Mouse (Mus musculus): ENCODE results near the gene Josd2.

Josd2 gene

GRCm38 (mm10) chr7:44467811-44468411 is at the start of gene Josd2:
Josd2 (plus strand) TSS chr7:44467980.
- peak; percentile 86 to 92 for DNase-seq

GRCm38 (mm10) chr7:44427666-44428065 is 40.1 kb upstream of the Josd2 start:
- DNase-seq = no peak

- no peak for DNase-seq
These were observed 39.4 kb upstream of the Josd2 start for GRCm38 (mm10) chr7:44428171-44428950.

GRCm38 (mm10) chr7:44428968-44429521 is 38.7 kb upstream of the Josd2 start, which contains the start of gene Lrrc4b:
Lrrc4b (plus strand) TSS chr7:44429018.
- no peak for DNase-seq

DNA sequence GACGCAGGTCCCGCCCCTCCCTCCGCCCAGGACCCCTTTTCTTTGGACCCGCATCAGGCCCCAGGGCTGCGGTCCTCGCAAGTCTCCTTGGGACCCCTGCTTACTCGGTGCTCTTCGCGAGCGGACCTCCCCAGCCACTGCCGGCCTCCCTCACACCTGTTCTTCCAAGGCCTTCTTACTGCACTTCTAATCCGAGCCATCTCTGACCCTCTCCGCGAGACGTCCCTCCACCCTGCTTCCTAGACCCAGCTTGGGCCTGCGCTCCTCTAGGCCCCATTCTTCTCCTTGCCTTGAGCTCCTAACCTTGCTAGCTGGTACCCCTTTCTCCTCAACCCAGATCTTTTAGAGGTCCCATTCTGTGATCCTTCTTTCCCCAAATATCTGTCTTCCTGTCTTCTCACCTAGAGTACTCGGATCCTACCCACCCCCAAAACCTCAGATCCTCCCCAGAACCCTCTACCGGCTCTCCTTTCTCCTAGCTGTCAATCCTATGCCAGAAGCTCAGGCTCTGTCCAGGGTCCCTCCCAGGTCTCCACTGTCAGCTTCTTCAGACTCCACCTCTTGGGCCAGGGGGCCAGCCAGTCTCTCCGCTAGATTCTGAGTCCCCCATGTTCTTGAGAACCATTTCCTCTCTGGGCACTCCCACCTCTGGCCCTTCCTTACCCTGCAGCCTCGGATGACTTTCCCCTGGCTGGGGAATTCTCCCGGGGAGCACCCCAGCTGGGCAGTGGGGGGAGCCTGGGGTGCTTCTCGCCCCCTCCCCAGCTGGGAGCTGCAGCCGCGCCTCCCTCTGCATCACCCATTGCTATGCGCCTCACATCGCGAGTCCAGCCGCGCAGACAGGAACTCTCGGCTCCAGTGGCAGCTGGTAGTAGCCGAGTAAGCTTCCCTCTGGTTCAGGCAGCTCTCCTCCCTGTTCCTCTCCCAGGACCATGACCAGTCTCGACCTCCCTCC is 38.0 kb upstream of the Josd2 start:
- no peak for DNase-seq

DNA sequence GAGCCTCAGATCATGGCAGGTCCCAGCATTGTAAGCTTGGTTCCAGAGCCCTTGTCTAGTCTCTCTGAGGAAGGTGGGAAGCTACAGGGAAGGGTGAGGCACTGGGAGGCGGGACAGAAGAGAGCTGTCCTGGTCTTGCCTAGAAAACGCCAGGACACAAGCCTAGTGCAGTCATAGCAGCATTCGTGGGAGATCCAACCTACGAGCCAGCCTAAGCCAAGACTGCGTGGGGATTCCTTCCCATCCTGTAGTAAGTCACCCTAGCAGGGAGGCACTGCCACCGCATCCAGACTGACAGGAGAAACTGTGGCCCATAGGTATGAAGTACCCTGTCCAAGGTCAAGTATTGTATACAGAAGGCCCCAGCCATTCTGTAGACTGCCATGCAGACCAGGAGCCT is 35.2 kb upstream of the Josd2 start:
- DNase-seq = no peak

GRCm38 (mm10) chr7:44433371-44433770 is 34.4 kb upstream of the Josd2 start:
- peak in 1 of 2 experiments; percentile 37 for DNase-seq

- no peak for DNase-seq
These were observed 33.7 kb upstream of the Josd2 start for GRCm38 (mm10) chr7:44434089-44434488.

DNA sequence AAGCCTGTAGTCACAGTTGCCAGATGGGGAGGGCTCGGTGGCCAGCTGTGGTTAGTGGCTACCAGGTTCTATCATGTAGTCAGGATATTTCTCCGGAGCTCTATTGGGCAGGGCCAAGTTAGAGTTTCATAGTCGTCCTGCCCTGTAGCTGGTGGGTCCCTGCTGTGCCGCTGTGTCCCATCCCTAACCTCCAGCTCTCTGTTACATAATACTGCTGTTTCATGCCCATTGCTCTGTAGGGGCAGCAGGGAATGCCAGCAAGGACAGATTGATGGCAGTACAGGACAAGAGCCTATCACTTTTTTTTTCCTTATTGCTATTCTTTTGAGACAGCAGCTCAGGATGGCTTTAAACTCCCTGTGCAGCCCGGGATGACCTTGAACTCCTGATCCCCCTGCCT is 32.0 kb upstream of the Josd2 start:
- no peak for DNase-seq

DNA sequence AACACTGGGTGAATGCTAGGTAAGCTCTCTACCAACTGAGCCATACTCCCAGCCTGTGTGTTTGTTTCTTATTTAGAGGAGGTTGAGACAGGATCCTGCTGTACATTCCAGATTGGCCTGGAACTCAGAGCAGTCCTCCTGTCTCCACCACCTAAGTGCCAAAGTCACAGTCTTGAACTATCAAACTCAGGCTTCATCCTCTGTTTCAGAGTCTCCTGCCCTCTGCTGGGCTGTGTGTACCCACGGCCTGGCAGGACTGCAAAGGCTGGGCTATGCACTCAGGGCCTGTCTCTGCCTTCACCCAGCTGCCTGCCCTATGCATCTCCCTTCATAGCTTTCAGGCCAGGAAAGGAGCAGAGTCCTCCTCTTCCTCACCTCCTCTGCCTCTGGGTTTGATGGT is 31.5 kb upstream of the Josd2 start:
- no peak for DNase-seq

DNA sequence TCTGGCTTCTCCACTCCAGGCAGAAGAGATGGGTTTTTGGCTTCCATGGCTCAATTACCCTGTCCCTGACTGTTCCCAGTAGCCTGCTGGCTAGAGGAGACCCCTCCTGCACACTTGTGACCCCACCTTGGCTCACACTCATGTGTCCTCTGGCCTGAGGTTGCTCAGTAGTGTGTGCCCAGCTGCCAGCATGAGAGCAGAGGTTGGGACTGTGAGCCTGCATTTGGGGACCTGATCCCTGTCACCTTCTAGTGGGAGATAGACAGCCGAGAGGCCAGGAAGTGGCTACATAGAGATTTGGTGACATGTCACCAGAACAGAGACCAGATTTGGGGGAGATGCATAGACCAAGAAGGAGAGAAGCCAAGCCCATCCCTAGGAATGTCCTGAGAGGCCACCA is 30.6 kb upstream of the Josd2 start:
- no peak for DNase-seq

- no peak for DNase-seq
These were observed 29.8 kb upstream of the Josd2 start for GRCm38 (mm10) chr7:44437933-44438332.

GRCm38 (mm10) chr7:44439696-44440095 is 28.1 kb upstream of the Josd2 start:
- no peak for DNase-seq

DNA sequence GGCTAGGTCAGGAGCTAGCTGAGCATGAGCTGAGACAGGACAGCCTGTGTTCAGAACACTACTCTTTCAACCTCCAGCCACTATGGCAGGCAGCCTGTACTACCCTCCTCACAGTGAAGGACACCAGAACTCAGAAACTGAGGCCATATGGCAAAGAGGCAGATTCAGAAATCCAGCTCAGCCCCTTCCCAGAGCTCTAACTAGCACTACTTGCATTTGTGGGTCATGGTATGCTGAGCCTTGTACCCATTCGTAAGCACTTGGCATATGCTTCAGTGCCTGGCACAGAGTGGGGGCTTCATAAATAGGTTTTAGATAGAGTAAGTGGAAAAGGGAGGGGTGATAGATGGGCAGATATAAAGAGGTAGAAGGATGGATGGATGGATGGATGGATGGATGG is 27.3 kb upstream of the Josd2 start:
- no peak for DNase-seq

- no peak for DNase-seq
These were observed 26.6 kb upstream of the Josd2 start for GRCm38 (mm10) chr7:44441180-44441579.

GRCm38 (mm10) chr7:44441648-44442109 is 26.1 kb upstream of the Josd2 start:
- no peak for DNase-seq

DNA sequence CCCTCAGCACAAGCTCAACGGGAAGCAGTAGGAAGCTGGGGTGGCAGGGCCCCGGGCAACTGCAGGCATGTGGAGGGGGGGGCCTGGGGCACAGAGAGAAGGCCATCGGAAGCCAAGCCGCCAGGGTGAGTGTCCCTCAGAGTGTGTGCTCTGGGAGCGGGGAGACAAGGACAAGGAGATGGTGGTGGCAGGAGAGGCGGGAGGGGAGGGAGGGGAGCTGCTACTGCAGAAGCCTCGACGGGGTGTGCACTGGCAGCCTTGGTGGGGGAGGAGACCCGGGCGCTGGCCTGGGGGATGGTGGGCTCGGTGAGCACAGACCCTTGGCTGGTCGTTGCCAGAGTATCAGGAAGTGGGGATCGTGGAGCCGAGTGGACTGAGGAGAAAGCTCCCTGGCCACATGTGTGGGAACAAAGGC is 25.4 kb upstream of the Josd2 start:
- DNase-seq = no peak

DNA sequence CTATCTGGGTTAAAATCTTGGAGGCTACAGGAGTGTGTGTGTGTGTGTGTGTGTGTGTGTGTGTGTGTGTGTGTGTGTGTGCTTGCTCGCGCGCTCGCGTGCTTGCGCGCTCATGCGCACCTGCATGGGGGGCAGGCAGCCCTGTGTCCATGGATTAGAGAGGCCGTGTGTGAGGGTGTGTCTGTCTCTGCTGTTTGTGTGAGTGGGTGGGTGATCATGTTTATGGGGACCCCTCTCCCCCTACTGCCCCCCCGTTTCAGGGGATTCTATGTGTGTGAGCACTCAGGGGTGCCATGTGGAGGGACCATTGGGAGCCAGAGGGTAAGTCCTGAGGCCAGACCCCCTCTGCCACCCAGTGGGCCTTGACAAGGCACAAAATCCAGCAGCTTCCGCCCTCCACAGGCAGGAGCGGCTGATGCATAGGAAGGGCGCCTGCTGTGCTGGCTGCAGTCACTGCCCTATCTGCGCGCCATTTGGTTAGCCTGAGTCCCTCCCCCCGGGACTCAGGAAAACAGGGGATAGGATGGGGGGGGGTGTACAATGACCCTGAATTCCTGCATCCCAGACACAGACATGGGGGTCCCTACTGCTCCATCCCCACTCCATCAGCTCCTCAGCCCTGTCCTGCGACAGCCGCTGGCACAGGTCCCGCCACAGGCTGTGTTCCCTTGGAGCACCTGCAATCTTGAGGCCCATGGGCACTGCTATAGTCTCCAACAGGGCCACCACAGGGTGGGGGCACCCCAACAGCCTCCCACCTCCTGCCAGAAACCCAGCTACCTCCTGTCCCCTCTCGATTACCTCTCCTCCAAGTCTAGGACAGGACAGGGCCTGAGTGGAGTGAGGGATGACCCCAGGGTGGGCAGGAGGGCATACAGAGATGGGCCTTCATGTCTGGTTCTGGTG is 24.3 kb upstream of the Josd2 start:
- DNase-seq = no peak

GRCm38 (mm10) chr7:44444886-44445527 is 22.8 kb upstream of the Josd2 start:
- DNase-seq = no peak

DNA sequence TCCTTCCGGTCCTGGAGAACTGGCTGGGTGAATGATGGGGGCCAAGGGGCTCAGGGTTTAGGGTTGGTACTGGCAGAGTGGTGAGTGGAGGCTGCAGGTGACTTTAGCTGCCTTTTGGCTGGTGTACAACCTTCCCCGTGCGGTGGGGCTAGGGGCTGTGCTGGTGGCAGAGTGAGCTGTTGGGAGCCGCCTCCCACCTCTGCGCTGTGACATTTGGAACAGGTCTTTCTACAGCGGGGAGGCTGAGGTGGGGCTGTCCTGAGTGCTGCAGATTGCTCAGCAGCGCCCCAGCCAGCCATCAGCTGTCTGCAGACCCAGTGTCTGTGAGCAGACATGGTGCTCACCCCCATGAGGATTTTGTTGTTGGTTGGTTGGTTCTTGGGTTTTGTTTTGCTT is 22.3 kb upstream of the Josd2 start:
- no peak for DNase-seq

Data from thymus, postnatal 36 days (tissue).